ENCODE assay signal across 14 mouse cellular contexts in the genomic region with DNA sequence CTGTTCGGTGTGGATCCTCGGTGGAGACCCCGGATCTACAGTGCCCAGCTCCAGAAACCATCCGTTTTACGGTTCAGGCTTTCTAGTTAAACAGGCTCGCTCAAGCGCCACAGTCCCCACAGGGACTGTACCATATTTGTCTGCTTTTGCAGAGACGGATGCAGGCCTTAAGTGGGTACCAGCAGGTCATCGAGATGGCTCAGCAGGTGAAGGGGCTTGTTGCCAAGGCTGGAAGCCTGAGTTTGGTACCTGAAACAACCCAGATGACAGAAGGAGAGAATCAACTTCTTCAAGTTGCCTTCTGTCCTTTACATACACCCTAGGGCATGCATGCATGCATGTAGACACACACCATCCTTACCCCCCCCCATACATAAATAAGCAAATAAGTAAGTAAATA. TPM values are rescaled to one million over a fixed set of nuclear protein-coding genes. Genes with fewer than 3 reads are reported as not detected.
"Had no signal": no experiment of that assay in that cellular context is flagged by ENCODE, and none has a peak within 500 bp of the region (broad histone marks: within the 10 kb centered on the region; RNA-seq: fewer than 3 reads in every experiment).

No protein-coding gene starts in this region.

- H3K36me3 ChIP-seq: kidney, embryonic 15.5 days; limb, embryonic 12.5 days; liver, embryonic 13.5 days; lung, embryonic 15.5 days; midbrain, embryonic 12.5 days; neural tube, embryonic 15.5 days had no signal

- DNase-seq: kidney, postnatal 14 days; liver; liver, embryonic 13.5 days; liver, postnatal 0 days; lung, postnatal 14 days; right cerebral cortex, adult 18-20 months had no signal

- H3K4me1 ChIP-seq: megakaryocyte, embryonic 14.5 days; midbrain, embryonic 12.5 days; neural tube, embryonic 15.5 days had no signal

- H3K27ac ChIP-seq: kidney, embryonic 15.5 days; limb, embryonic 12.5 days; liver, embryonic 13.5 days; macrophage; midbrain, embryonic 12.5 days; neural tube, embryonic 15.5 days; stomach, postnatal 0 days had no signal

- H3K4me3 ChIP-seq: kidney, embryonic 15.5 days; limb, embryonic 12.5 days; liver, embryonic 13.5 days; lung, embryonic 15.5 days; megakaryocyte, embryonic 14.5 days; midbrain, embryonic 12.5 days; neural tube, embryonic 15.5 days had no signal

- H3K9me3 ChIP-seq: kidney, embryonic 15.5 days; limb, embryonic 12.5 days; liver, embryonic 13.5 days; lung, embryonic 15.5 days; megakaryocyte, embryonic 14.5 days; midbrain, embryonic 12.5 days; neural tube, embryonic 15.5 days had no signal

- H3K27me3 ChIP-seq: kidney, embryonic 15.5 days; limb, embryonic 12.5 days; liver, embryonic 13.5 days; lung, embryonic 15.5 days; neural tube, embryonic 15.5 days had no signal

RNA-seq across cellular contexts. Expression of a gene that starts 40.8 kb away (rescaled TPM):
- polyA plus RNA-seq: macrophage had no signal
